Mouse (Mus musculus) adrenal gland, adult (tissue): ENCODE results near the gene Tial1.

Experiments used
- DNase-seq, 2 experiments: peaks; one replicate each; pipeline ENCODE4 v3.0.0; 2022 to 2023; ENCODE audit warnings: low spot score in 1 of 2; ENCODE audit not compliant: inconsistent age in 2 of 2

The Tial1 gene

GRCm38 (mm10) chr7:128417226-128417929 is 44.1 kb downstream of the Tial1 start:
- DNase-seq = peak in 1 of 2 experiments; percentile 41

- DNase-seq = peak in 1 of 2 experiments; percentile 59
Observed at GRCm38 (mm10) chr7:128416664-128417063, 44.9 kb downstream of the Tial1 start.

GRCm38 (mm10) chr7:128414433-128414832 is 47.1 kb downstream of the Tial1 start:
- no peak for DNase-seq

- DNase-seq = no peak
Observed at GRCm38 (mm10) chr7:128412071-128412833, 49.3 kb downstream of the Tial1 start.

GRCm38 (mm10) chr7:128410708-128411413 is 50.7 kb downstream of the Tial1 start:
- no peak for DNase-seq

GRCm38 (mm10) chr7:128408265-128408664 is 53.3 kb downstream of the Tial1 start:
- no peak for DNase-seq

- no peak for DNase-seq
Observed at GRCm38 (mm10) chr7:128403988-128404387, 57.5 kb downstream of the Tial1 start.

- DNase-seq = no peak
Observed at GRCm38 (mm10) chr7:128403586-128403985, 57.9 kb downstream of the Tial1 start.

- no peak for DNase-seq
Observed at GRCm38 (mm10) chr7:128403128-128403527, 58.4 kb downstream of the Tial1 start.

- peak in 1 of 2 experiments; percentile 61 for DNase-seq
Observed at GRCm38 (mm10) chr7:128402577-128402976, 58.9 kb downstream of the Tial1 start.

GRCm38 (mm10) chr7:128398664-128399063 is 62.9 kb downstream of the Tial1 start:
- no peak for DNase-seq

GRCm38 (mm10) chr7:128397066-128397465 is 64.5 kb downstream of the Tial1 start:
- no peak for DNase-seq

- no peak for DNase-seq
Observed at GRCm38 (mm10) chr7:128393756-128394155, 67.8 kb downstream of the Tial1 start.

GRCm38 (mm10) chr7:128392972-128393314 is 68.6 kb downstream of the Tial1 start:
- DNase-seq = no peak

- DNase-seq = peak in 1 of 2 experiments; percentile 27
Observed at GRCm38 (mm10) chr7:128392071-128392971, 69.2 kb downstream of the Tial1 start.

GRCm38 (mm10) chr7:128391267-128392057 is 70.1 kb downstream of the Tial1 start:
- DNase-seq = no peak
